Mouse (Mus musculus): ENCODE measurements around the gene Ubr4. TPM values are rescaled to one million over a fixed set of nuclear protein-coding genes. Genes with fewer than 3 reads are reported as not detected.

Ubr4 gene
- total RNA-seq, 2 experiments from 2014 or later: 115 to 122 TPM

GRCm38 (mm10) chr4:139535127-139535695 lies 182.8 kb downstream of the Ubr4 start:
- no peak for DNase-seq (ENCODE audit: low spot score in 2 of 2)

DNA sequence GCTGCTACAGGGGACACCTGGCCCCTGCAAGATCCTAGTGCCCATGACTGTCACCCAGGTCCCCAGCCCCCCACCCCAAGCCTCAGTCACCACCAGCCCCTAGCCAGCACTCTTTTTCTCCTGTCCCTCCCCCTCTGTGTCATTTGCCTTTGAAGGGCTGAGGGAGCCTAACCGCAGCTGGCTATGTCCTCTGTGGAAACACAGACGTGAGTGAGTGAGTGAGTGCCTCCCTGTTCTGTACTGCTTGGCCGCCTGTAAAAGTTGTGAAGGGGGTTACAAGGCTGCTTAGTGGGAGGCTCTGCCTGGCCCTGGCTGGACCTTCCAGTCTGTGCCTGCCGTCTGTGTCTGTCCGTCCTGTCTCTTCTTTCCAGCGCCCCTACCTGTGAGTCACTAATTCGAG lies 183.3 kb downstream of the Ubr4 start:
- DNase-seq (ENCODE audit: low spot score in 2 of 2): no peak

- DNase-seq (ENCODE audit: low spot score in 2 of 2): no peak
These were observed 184.3 kb downstream of the Ubr4 start for GRCm38 (mm10) chr4:139536706-139537105.

Small RNA genes lying within 50 kb of the gene (microRNA-seq; reads per million reads assigned to microRNA genes)
- gene Gm24245 (not detected), gene Gm25732 (not detected)

Other genes with a start within 250 kb of the Ubr4 start
- 100 to 1,000 TPM; 344 to 382 TPM for gene Minos1, start 221.5 kb upstream of the Ubr4 start, total RNA-seq (2021)
- 100 to 1,000 TPM; 445 to 463 TPM for gene Capzb, start 159.7 kb upstream of the Ubr4 start, total RNA-seq (2021)
- 1 to 10 TPM; 4.2 to 4.7 TPM for gene Pqlc2, start 41.9 kb upstream of the Ubr4 start, total RNA-seq (2021)
- gene Akr7a5, start 41.9 kb upstream of the Ubr4 start, total RNA-seq (2021): 10 to 100 TPM; 32.5 to 33.3 TPM
- 10 to 100 TPM; 42.0 to 44.0 TPM for gene Mrto4, start within 50 bp of the Ubr4 start, total RNA-seq (2021)
- 10 to 100 TPM; 34.8 to 39.5 TPM for gene Emc1, start within 50 bp of the Ubr4 start, total RNA-seq (2021)
- 10 to 100 TPM; 11.5 to 11.8 TPM for gene Iffo2, start 177.9 kb downstream of the Ubr4 start, total RNA-seq (2021)